Mouse (Mus musculus) cerebellum, adult 9-10 months (tissue): ENCODE data around the gene Mfsd13b.
"Not testable (repeated sequence)": the region's sequence is repeated elsewhere in the genome, so short reads cannot be mapped to it uniquely, and the experiment has no call there.

ENCODE experiments used
- DNase-seq: peaks from one replicate; pipeline ENCODE4 v3.0.0; 2022

The Mfsd13b gene

DNA sequence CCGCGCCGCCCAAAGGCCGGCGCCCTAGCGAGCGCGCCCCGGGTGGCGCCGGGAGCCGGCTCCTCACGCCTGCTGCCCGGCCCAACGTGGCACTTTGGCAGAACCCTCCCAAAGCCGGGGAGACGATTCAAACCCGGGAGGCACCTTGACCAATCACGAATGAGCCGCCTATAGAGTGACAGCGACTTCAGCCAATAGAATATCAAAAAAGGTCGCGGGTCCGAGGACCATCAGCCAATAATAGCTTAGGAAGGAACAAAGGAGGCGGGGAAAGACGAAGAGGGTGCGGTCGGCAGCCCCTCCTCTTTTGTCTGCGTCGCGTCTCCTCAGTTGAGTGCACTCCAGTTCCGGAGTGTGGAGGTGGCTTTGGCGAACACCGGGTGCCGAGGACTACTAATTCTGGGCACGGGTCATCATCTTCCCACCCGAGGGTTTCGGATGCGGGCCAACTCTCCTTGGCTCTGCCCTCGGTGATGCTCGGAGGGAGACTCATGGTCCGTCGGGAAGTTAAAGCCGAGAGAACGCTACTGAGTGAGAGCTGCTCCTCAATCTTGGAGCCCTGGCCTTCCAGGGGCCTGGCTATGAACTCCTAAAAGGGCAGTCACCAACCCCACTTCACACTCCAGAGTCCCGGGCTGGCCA is at the start of gene Mfsd13b, which contains the start of gene Cdr2:
Gene Mfsd13b, plus strand, starts transcription at position 310 of the 642 bp plus-strand sequence.
Gene Cdr2, minus strand, starts transcription at position 113 of the 642 bp plus-strand sequence.
- DNase-seq = peak; percentile 99

DNA sequence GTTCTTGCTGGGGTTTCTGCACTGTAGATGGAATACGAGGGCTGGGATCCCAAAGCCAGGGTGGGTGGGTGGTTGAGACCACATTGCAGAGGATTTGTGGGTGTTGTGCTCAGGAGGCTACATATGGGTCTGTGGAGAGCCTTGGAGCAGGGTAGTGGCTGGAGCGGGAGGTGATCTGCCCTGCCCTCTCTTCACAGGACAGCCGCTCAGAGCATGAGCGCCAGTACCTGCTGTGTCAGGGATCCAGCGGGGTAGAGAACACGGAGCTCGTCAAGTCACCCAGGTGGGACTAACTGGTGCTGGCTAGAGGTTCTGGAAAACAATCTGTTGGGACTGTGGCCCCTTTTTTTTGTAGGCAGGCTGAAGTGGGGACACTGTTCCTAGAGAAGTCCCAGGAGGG is 49.2 kb upstream of the Mfsd13b start:
- DNase-seq = no peak

DNA sequence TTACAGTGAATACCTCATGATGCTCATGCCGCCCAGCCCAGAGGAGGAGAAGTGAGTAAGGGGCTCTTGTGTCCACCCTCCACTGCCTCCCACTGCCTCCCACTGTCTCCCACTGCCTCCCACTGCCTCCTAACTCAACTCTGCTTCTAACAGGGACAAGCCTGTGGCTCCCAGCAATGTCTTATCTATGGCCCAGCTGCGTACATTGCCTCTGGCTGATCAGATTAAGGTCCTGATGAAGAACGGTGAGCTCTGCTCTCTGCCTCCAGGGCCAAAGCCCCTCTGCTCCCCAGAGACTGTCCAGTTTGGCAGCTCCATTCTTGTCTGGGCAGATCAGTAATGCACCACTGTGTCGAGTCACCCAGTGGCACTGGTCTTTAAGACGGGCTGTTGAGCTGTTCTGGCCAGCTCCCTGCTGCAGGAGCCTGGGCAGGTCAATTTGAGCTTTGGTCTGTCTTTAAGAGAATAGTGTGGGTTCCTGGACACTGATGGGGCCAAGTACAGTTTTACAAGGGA is 48.6 kb upstream of the Mfsd13b start:
- no peak for DNase-seq

DNA sequence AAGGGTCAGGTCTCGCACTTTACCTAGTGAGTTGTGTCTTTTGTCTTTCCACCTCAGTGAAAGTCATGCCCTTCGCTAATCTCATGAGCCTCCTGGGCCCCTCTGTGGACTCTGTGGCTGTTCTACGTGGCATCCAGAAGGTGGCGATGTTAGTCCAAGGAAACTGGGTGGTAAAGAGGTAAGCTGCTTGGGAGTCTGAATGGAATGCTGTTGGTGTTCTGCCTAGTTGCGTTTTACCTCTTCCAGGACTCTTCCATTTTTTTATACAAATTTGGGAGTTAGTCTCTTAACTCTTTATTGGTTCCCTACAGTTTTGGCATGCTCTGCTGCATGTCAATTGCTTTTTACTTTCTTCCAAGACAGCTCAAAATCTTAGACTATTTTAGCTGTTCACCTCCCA is 47.6 kb upstream of the Mfsd13b start:
- DNase-seq = no peak

DNA sequence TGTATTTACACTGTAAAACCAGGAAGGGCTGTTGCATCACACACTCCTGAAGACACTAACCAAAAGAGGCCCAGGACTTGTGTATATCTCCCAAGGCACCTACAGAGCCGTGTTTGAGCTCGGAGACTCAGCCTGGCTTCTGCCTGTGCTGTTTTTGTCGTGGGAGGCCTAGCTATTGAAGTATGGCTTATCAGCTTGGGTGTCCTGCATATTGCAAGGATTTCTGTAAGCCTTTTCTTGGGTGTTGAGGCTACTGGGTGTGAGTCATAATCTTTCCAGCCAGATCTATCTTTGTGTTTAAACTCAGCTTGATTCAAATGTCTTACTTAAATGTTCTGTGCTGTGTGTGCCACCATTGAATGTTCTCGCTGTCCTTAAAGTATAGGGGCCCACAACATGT is 45.8 kb upstream of the Mfsd13b start:
- DNase-seq = no peak

DNA sequence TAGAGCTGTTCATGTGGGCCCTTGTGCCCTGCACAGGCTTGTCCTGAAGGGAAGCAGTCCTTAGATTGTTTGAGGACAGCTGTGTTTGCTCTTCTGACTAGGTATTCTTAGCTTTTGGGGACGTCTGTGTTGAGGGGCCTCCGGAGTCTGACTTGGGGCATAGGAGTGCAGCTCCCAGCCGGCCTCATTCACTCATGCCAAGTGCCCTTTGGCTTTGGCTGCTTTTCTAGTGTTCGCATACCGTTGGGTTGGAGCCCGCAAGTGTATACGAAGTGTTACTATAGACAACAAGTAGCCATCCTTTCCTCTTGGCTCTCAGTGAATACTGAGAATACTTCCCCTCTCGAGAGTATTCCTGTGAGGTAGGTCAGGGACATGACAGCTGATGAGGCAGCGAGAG is 44.1 kb upstream of the Mfsd13b start:
- no peak for DNase-seq

DNA sequence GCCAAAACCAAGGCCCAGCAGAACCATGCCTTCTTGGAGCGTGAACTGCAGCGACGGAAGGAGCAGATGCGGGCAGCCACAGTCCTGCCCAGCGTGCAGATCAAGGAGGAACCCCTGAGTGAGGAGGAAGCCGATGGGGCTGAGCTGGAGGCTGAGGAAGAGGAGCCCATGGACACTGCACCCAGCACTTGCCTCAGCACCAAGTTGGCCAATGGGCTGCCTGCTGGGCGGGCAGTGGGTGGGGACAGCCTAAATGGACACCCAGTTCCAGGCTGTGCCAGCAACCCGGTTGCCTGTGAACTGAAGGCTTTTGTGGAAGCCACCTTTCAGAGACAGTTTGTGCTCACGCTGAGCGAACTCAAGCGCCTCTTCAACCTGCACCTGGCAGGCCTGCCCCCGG is 42.0 kb upstream of the Mfsd13b start:
- no peak for DNase-seq

DNA sequence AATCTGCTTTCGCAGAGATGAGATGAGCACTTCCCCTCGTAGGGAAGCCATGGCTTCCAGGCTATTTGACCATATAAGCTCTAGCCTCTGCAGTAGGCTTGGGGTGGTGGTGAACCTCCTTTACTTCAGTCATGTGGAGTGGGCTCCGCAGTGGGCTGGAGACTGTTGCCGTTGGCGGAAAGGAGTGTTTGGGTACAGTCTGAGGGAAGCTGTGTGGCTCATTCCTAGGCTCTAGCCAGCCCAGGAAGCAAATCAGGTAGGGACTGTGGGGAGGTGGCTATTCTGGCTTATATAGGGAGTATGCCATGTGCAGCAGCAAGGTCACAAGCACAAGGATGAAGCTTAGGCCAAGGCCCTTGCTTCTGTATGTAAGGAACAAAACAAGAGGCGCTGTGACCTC is 41.1 kb upstream of the Mfsd13b start:
- DNase-seq = no peak

DNA sequence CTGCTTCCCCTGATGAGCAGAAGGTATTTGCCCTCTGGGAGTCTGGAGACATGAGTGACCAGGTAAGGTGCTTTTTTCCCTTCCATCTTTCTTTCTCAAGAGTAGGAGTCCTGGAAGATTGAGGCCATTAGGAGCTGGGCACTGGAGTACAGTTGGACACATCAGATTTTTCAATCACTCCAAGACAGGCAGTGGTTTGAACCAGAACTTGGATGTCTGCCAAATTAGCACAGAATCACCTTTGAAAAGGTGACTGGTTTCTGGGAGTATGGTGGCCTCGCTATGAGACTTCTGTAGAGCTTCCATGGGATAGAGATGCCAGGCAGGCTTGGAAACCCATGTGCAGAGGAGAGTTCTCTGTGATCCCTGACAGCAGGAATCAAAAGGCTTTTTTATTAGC is 39.8 kb upstream of the Mfsd13b start:
- DNase-seq = no peak

DNA sequence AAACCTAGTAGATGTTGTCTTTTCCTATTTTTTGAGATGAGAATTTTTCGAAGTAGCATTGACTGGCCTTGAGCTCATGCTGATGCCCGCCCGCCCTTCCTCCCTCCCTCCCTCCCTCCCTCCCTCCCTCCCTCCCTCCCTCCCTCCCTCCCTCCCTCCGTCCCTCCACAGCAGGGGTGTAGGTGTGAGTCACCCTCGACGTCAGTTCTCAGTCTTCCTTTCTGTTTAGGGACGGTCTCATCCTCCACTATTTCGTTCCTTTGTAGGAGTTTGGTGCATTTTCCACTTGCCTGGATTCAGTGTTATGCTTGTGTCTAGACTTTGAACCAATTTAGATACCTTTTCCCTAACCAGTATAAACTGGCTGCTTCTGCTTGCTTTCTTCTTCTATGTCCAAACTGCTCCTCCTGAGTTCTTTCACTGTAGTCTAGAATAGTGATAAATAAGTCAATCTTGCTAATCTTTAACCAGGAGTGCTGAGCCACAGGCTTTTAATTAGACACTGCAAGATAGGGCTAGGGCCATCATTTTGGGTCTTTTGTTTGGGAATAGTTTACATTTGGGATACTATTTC is 38.3 kb upstream of the Mfsd13b start:
- no peak for DNase-seq

DNA sequence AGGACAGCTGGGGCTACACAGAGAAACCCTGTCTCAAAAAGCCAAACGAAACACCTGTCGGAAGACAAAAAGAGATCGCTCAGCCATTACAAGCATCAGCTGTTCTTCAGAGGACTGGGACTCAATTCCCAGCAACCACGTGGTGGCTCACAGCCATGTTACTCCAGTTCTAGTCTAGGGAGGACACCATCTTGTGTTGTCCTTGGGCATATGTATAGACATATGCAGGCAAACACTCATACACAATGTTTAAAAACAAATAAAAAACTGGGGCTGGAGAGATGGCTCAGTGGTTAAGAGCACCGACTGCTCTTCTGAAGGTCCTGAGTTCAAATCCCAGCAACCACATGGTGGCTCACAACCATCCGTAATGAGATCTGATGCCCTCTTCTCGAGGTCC is 28.7 kb upstream of the Mfsd13b start:
- not testable (repeated sequence) for DNase-seq

DNA sequence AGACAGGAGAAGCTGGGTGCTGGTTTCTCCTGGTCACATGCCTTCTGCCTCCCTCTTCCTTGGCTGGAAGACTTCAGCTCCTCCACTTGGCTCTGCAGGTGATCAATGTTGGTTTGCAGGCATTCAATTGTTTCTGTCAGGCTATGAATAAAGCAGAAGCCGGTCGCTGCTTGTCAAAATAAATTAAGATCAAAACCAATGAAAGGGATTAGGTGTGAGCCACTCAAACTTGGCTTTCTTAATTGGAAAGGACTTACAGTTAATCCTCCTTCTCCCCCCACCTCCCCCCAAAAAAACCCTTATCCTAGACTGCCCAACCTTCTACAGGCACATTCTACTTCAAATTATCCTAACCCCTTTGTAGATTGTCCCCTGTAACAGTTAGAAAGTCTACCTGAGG is 22.2 kb upstream of the Mfsd13b start:
- DNase-seq = no peak

DNA sequence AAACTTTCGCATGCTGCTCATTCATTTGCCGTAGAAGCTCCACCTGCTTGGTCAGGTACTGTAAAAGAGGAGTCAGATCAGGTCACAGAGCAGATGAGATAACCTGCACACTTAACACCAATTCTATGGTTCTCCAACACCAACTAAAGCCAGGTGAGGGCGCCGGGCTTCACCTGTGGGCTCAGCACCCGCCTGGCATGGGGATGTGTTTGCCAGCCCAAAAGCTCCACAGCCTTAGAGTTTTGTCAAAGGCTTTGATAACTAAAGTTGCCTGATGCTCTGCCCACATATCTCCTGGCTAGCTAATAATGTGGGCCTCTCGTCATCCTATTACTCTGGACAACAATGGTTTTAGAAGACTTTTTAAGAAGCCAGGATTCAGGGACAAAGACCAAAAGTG is 21.7 kb upstream of the Mfsd13b start:
- DNase-seq = no peak

DNA sequence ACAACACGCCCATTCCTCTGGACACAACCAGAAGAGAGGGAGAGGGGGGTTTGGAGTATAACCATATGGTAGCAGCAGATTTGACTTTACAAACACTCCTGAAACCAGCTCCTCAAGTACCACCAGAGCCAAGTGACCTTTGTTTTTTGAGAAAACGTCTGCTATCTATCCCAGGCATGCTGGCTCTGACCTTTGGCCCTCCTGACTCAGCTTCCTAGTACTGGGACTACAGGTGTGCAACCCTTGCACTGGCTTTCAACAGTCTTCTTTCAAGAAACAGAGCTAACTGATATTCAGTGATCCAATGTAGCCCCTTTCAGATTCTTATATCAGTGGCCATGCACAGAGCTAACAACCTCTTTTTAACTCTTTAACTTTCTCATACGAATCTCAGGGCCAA is 20.4 kb upstream of the Mfsd13b start:
- no peak for DNase-seq

DNA sequence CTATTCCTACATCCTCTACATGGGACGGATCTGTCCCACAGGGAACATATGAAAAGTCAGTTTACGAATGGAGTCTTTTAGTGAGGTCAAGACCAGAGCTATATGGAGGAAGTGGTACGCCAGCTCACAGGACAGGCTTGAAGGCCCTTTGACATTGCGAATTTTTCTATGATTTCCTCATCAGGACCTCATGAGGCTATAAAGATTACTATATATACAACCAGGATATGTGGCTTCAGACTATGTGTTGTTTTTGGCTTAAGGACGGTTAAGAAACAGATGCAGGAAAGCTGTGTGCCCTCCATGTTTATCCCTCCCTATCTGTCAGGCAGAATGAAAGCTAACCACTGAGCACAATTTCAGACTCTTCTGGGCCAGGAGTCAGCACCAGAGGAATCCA is 19.2 kb upstream of the Mfsd13b start:
- DNase-seq = no peak

DNA sequence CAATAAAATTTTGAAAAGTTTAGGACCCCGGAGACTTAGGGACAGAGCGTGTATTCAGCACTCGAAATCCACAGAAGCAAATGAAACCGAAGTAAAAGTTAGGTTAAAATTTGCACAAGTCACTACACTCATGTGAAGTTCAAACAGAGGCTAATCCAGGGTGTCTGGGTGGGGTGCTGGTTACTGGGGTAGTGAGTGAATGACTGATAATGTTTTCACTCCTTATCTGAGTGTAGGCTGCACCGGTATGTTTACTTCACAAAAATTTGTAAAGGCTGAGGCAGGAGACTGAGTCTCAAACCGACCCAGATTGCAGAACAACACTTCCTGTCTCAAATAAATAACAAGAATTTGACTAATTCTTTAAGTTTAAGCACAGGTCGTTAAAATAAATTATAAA is 13.1 kb upstream of the Mfsd13b start:
- no peak for DNase-seq

DNA sequence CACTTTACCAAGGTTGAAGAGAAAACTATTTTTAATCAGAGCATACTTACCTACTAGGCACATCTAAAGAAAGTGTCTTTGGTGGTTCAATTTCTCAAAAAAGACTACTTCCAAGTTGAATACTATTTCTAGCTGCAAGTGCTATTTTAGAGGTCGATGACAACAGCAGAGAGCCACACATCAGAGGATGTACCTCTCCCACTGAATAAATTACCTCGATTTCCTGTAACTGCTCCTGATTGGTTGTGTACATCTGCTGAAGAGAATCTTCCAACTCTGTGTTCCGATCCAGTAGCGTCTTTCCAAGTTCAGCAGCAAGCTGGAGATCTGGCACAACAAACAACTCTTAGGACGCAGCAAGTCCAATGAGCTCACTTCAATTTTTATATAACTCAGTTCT is 12.2 kb upstream of the Mfsd13b start:
- DNase-seq = no peak

DNA sequence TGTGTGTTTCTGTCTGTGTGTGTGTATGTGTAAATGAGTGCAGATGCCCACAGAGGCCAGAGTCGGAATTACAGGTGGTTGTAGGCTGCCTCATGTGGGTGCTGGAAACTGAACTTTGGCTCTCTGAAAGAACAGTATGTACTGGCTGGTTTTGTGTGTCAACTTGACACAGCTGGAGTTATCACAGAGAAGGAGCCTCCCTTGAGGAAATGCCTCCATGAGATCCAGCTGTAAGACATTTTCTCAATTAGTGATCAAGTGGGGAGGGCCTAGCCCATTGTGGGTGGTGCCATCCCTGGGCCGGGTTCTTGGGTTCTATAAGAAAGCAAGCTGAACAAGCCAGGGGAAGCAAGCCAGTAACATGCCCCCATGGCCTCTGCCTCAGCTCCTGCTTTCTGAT is 9.8 kb upstream of the Mfsd13b start:
- not testable (repeated sequence) for DNase-seq

DNA sequence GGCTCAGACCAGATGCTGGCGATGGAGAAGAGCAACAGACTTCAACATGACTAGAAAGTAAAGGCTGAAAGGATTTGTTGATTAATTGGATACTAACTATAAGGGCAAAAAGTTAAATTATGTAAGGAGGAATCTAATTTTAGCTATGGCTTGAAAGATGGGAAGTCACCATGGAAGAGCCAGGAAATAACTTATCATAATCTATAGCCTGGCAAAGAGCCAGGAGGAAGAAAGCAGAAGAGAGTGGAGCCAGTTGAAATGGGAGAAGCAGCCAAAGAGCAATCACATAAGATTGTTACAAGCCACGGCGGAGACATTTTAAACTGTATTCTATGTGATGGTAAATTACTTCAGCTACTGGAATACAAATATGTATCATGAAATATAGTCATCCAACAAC is 8.3 kb upstream of the Mfsd13b start:
- DNase-seq = no peak

DNA sequence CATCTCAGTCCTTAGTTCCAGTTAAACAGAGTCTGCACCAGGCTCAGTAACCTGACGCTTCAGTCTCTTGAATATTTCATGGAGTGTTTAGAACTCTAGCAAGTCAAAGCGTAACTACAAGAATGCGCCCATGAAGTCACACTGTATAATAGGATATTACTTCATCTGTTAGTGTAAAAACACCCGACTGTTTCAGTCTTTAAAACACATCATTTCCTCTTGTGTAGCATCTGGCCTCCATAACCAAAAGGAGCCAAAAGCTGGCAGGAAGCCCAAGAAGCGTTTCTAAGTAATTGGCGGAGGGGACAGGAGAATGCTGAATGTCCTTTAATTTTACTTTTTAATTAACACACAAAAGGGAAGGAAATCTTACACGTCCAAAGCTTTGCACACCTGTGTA is 5.2 kb upstream of the Mfsd13b start:
- DNase-seq = no peak

DNA sequence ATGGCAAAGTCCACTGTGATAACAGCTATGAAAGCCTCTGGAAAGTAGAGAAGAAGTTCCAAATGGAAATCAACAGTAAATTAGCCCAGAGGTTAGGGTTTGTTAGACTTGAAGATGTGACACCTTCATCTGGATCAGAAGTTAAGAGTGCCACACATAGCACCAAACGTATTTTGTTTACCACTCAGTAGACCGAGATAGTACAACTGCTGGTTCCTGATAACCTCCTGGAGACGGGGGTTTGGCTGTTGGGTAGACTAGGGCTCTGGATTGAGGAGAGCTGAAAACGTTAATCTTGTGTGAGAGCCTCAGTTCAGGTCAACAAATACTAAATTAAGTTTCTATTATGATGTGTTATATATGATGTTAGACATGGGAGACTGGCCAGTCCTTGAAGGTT is 2.3 kb upstream of the Mfsd13b start:
- no peak for DNase-seq

DNA sequence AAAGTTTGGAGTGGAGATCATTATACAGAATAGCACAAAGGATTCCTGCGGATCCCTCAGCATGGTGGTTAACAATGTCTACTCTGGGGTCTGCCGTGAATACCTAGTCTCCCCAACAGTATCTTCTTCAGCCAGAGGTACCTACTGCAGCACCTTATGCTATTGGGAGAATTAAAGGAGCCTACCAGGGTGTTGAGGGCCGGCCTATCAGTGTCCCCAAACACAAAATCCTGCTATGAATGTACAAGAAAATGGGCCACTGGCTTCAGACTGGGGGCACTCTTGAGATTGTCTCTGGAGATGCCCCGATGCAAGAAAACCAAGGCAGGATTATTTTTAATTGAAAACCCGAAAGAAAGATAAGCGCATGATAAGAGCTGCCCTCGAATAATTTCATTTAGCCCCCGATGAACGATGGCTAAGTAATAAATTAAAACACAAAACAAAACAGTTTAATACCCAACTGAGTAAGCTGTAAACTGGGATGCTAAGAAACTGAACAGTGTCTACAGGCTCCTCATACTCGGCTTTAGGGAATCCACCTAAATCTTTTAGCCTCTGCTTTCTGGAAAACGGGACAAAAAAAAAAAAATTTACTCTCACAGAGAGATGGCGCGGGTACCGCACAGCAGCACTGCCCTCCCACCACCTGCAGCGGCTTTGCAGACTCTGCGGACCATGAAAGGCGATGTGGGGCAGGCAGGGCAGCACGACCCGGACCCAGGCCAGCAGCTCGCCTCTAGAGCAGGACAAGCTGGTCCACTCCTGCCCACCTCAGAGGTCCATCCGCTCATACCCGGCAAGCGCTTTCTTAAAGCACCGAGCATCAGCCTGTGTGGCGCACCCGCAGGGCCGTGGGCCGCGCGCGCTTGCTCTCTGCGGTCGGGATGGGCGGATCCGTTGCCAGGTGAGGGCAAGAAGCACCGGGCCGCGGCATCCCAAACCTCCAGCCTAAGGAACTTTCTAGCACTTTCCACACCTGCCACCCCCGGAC is 1.1 kb upstream of the Mfsd13b start:
- DNase-seq = peak; percentile 34

DNA sequence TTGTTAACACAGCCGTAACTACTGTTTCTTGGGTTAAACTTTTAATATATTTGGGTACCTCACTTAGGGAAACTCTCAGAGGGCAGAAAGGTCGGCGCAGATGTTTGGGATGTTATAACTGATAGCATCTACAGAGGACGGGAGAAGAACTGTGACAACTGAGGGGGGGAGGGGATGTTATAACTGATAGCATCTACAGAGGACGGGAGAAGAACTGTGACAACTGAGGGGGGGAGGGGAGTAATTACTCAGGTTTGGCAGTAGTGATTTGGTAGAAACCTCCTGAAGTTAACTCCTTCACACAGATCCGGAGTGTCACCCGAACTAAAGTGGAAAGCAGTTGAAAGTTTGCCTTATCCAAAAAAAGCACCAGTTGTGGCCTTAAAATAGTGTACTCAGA is 659 bp downstream of the Mfsd13b start:
- DNase-seq = no peak

DNA sequence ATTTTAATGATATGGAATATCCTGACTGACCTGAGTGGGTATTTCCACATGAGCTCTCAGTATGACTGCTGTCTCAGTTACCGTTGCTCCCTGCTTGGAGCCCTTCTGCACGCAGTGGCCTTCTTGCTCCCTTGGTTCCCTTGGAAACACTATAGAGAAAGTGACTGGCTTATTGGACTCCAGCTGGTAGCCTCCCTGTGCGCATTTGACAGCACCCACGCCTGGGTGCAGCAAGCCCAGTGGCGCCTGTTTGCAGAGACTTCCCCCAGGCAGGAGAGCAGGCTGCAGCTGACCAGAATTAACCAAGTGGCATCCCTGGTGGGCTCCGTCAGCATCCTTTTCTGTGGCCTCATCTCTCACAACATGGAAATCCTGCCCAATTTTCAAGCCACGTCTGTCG is 8.9 kb downstream of the Mfsd13b start:
- no peak for DNase-seq
